9 mouse cellular contexts compared by ENCODE assay signal in the genomic region with DNA sequence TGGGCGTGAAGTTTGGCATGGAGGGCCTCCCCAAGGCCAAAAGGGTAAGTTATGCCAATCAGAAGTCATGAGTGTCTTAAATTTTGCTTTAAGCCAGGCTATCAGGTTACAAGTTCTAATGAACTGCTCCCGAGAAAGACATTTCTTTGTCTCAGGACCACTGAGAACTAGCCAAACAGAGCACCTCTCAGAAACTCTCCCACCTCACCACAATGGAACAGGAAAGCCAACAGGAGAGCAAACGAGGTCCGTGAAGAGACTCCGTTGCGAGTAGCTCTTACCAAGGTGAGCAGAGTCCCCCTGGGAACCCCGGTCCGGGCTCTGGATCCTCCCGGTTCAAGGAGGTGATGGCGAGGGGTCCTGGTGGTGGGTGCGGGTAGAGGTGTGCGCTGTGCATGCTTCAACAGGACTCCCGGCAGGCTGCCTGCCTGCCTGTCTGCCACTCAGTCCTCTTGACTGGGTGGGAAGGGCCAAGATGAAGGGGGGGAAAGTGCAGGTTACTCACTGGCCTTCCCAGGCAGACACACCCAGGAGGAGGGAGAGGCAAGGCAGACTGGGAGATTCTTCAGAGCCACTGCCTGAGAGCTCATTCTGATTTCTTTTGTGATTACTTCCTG.
DNase-seq lines count a peak whose midpoint lies in the region; ATAC-seq and TF ChIP-seq lines count a peak whose summit lies in the region.
"Had no signal": no experiment of that assay in that cellular context is flagged by ENCODE, and none has a peak within 500 bp of the region (broad histone marks: within the 10 kb centered on the region; RNA-seq: fewer than 3 reads in every experiment).

No protein-coding gene starts in this region.

- TF ChIP-seq CTCF in thymus, adult 2 months (IDR thresholded peaks at IDR 0.05; ENCODE audit: borderline replicate concordance, control insufficient read depth, extremely low read depth, insufficient read depth, low read length, poor library complexity), result no peak

- no peak for DNase-seq in kidney, adult 11 months
- peak; percentile 64 for DNase-seq in forebrain, embryonic 11.5 days (ENCODE audit: low spot score)
- peak; percentile 63 to 80 for DNase-seq in lung, adult 18-20 months
- DNase-seq in thymus, adult 2 months, result no peak
- DNase-seq in gastrocnemius, postnatal 14 days, result no peak
- DNase-seq in frontal cortex, postnatal 36 days (ENCODE audit: low spot score in 2 of 2), result no peak

- no peaks in the 10 kb centered on the region for H3K9me3 ChIP-seq in kidney, embryonic 15.5 days (replicated peaks)
- no peaks in the 10 kb centered on the region for H3K9me3 ChIP-seq in forebrain, embryonic 11.5 days (ENCODE audit: control insufficient read depth, low read length)
- H3K9me3 ChIP-seq in stomach, embryonic 14.5 days (ENCODE audit: control insufficient read depth, low read depth, low read length), result no peaks in the 10 kb centered on the region
- H3K9me3 ChIP-seq: G1E had no signal

- ATAC-seq in kidney, embryonic 15.5 days (replicated peaks; ENCODE audit: low FRiP score), result peak; percentile 63
- ATAC-seq in forebrain, embryonic 11.5 days (replicated peaks; ENCODE audit: low FRiP score), result peak; percentile 50
- ATAC-seq in stomach, embryonic 14.5 days (ENCODE audit: insufficient number of reproducible peaks, insufficient read depth, low FRiP score, low read depth), result peak; percentile 85

- H3K4me1 ChIP-seq in kidney, embryonic 15.5 days, result peaks cover 33% of the 10 kb centered on the region
- H3K4me1 ChIP-seq in forebrain, embryonic 11.5 days (replicated peaks; ENCODE audit: control insufficient read depth, insufficient read depth, low read length), result peaks cover 23% of the 10 kb centered on the region
- peaks cover 28% of the 10 kb centered on the region; the same call in 1 of the 2 replicates for H3K4me1 ChIP-seq in stomach, embryonic 14.5 days (ENCODE audit: control insufficient read depth, insufficient read depth, low read length)
- H3K4me1 ChIP-seq in thymus, adult 2 months (replicated peaks; ENCODE audit: control insufficient read depth, insufficient read depth, low read length), result peaks cover 17% of the 10 kb centered on the region

- peak overlapping the region; percentile 52 for H3K27ac ChIP-seq in kidney, embryonic 15.5 days
- peak overlapping the region; percentile 84 for H3K27ac ChIP-seq in forebrain, embryonic 11.5 days (ENCODE audit: low read depth, low read length)
- H3K27ac ChIP-seq in stomach, embryonic 14.5 days (ENCODE audit: low read length), result peak overlapping the region; percentile 78; the same call in 1 of the 2 replicates
- H3K27ac ChIP-seq in thymus, adult 2 months (ENCODE audit: control insufficient read depth, insufficient read depth, low read length), result no peak overlapping the region

- peak overlapping the region; percentile 26 for H3K4me3 ChIP-seq in kidney, embryonic 15.5 days (replicated peaks)
- peak overlapping the region; percentile 1 for H3K4me3 ChIP-seq in forebrain, embryonic 11.5 days (ENCODE audit: low read depth, low read length)
- peak overlapping the region; percentile 18 for H3K4me3 ChIP-seq in stomach, embryonic 14.5 days (ENCODE audit: low read depth, low read length)
- H3K4me3 ChIP-seq in thymus, adult 2 months (ENCODE audit: control insufficient read depth, insufficient read depth, low read length), result no peak overlapping the region

- WGBS in kidney, embryonic 15.5 days, result 12% methylated on average over 13 of the region's 13 CpGs
- WGBS in forebrain, embryonic 11.5 days, result 7% methylated on average over 13 of the region's 13 CpGs
- WGBS in stomach, embryonic 14.5 days, result 6% methylated on average over 13 of the region's 13 CpGs
- WGBS in thymus, adult 2 months, result 87% methylated on average over 13 of the region's 13 CpGs

- H3K27me3 ChIP-seq in kidney, embryonic 15.5 days, result no peaks in the 10 kb centered on the region
- H3K27me3 ChIP-seq in forebrain, embryonic 11.5 days (ENCODE audit: control insufficient read depth, insufficient read depth, low read length), result no peaks in the 10 kb centered on the region
- H3K27me3 ChIP-seq in stomach, embryonic 14.5 days (ENCODE audit: control insufficient read depth, insufficient read depth, low read length), result no peaks in the 10 kb centered on the region
- no peaks in the 10 kb centered on the region for H3K27me3 ChIP-seq in thymus, adult 2 months (ENCODE audit: control insufficient read depth, insufficient read depth, low read length)

- TF ChIP-seq POLR2A in thymus, adult 2 months (IDR thresholded peaks at IDR 0.05; ENCODE audit: control insufficient read depth, extremely low read depth, insufficient read depth, low read length, poor library complexity), result no peak

- H3K4me2 ChIP-seq in kidney, embryonic 15.5 days, result peak overlapping the region; percentile 53
- H3K4me2 ChIP-seq in forebrain, embryonic 11.5 days (ENCODE audit: low read depth, low read length, severe bottlenecking), result peak overlapping the region; percentile 44
- H3K4me2 ChIP-seq in stomach, embryonic 14.5 days (replicated peaks; ENCODE audit: low read depth, low read length), result peak overlapping the region; percentile 33

- no peaks in the 10 kb centered on the region for H3K36me3 ChIP-seq in kidney, embryonic 15.5 days
- H3K36me3 ChIP-seq in forebrain, embryonic 11.5 days (ENCODE audit: control insufficient read depth, insufficient read depth, low read length), result no peaks in the 10 kb centered on the region
- H3K36me3 ChIP-seq in stomach, embryonic 14.5 days (ENCODE audit: control insufficient read depth, insufficient read depth, low read length), result no peaks in the 10 kb centered on the region
- no peaks in the 10 kb centered on the region for H3K36me3 ChIP-seq in thymus, adult 2 months (ENCODE audit: control insufficient read depth, insufficient read depth, low read length)

- H3K9ac ChIP-seq in kidney, embryonic 15.5 days, result no peak overlapping the region
- peak overlapping the region; percentile 50 for H3K9ac ChIP-seq in forebrain, embryonic 11.5 days (ENCODE audit: low read length)
- H3K9ac ChIP-seq in stomach, embryonic 14.5 days (replicated peaks; ENCODE audit: low read depth, low read length), result no peak overlapping the region

- intact Hi-C loops in gastrocnemius, postnatal 14 days (cut with DNase I; ENCODE audit: low total_unique reads), result no loop called here

Comparison
In these comparisons a context has a peak if more than half of its experiments do, and no peak if none do; other contexts are left out.
1. DNase-seq: peak in forebrain, embryonic 11.5 days (single experiment) and lung, adult 18-20 months (2 of 2); none in kidney, adult 11 months (single experiment), thymus, adult 2 months (single experiment), gastrocnemius, postnatal 14 days (single experiment) and frontal cortex, postnatal 36 days (0 of 2).
2. Peak in every context shown above with its lines, with median percentiles within 50 percentile points of each other: ATAC-seq and H3K4me2 ChIP-seq.